Mouse (Mus musculus) brain, adult 10 weeks (tissue): ENCODE measurements around the gene Vmn1r64. TPM values are rescaled to one million over a fixed set of nuclear protein-coding genes. Genes with fewer than 3 reads are reported as not detected.

Source experiments
- polyA plus RNA-seq: library from polyadenylated mRNA; stranded (reverse); fragments of 350-450 nt; fragmentation: Illumina TruSeq; extraction: RNeasy Lipid Tissue Mini Kit (QIAGEN cat#74804); gene quantifications from one replicate; pipeline ENCODE4 v1.2.3, GENCODE M21; 2015; ENCODE audit warnings: low read depth, low replicate concordance

The Vmn1r64 gene
- not detected for polyA plus RNA-seq

DNA sequence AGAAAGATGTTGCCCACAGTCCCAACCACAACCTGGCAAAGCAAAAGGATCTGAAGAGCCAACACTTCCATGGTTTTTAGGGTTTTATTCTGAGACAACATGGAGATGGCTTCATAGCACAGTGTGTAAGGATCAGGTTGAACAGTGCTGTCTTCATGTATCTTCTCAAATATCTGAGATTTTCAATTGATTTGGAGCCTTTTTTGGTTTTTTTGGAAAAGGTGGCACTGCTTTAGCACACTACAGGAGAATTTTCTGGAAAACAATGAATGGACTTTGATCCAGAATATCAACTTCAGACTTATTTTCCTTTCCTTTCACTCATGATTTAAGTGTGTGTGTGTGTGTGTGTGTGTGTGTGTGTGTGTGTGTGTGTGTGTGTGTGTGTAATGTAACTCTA is at the start of gene Vmn1r64:
Gene Vmn1r64, minus strand, starts transcription at position 101 of the 400 bp plus-strand sequence.

Other genes with a start within 250 kb of the Vmn1r64 start
- gene Vmn1r62, start 210.9 kb downstream of the Vmn1r64 start, polyA plus RNA-seq, result not detected
- gene Vmn1r63, start 79.1 kb downstream of the Vmn1r64 start, polyA plus RNA-seq, result not detected
- gene Vmn1r65, start 126.5 kb upstream of the Vmn1r64 start, polyA plus RNA-seq, result not detected
- not detected for gene Nlrp4c, start 160.6 kb upstream of the Vmn1r64 start, polyA plus RNA-seq